Mouse (Mus musculus) myocyte (in vitro differentiated cells): Measurements from ENCODE around the gene Trp53i13.

Experiments used
- CEBPB ChIP-seq: IDR thresholded peaks from 2 replicates; pipeline ENCODE4 v1.6.1; 2011; ENCODE audit warnings: mild to moderate bottlenecking, moderate library complexity; ENCODE audit not compliant: poor library complexity, insufficient read depth, severe bottlenecking
- E2F4 ChIP-seq: IDR thresholded peaks from one replicate; pipeline ENCODE4 v1.6.1; 2011; ENCODE audit warnings: mild to moderate bottlenecking, control low read depth, moderate library complexity; ENCODE audit not compliant: insufficient read depth
- MAX ChIP-seq: IDR thresholded peaks from one replicate; pipeline ENCODE4 v1.6.1; 2011; ENCODE audit warnings: low read depth, mild to moderate bottlenecking, control low read depth
- MYOD1 ChIP-seq, 3 experiments: IDR thresholded peaks; one replicate each; pipeline ENCODE4 v1.6.1; 2011; ENCODE audit warnings: control low read depth in 2 of 3, low read depth in 2 of 3, mild to moderate bottlenecking in 2 of 3, moderate library complexity in 1 of 3; ENCODE audit not compliant: insufficient read length in 2 of 3, control insufficient read depth in 1 of 3
- POLR2A ChIP-seq: IDR thresholded peaks from one replicate; pipeline ENCODE4 v1.6.1; 2011; ENCODE audit warnings: low read depth, mild to moderate bottlenecking, control low read depth, moderate library complexity; ENCODE audit not compliant: insufficient read length
- POLR2AphosphoS2 ChIP-seq: IDR thresholded peaks from one replicate; pipeline ENCODE4 v1.6.1; 2011; ENCODE audit warnings: low read depth, control low read depth; ENCODE audit not compliant: insufficient read length
- REST ChIP-seq: IDR thresholded peaks from one replicate; pipeline ENCODE4 v1.6.1; 2011; ENCODE audit warnings: mild to moderate bottlenecking, control low read depth, moderate library complexity; ENCODE audit not compliant: insufficient read depth, insufficient read length
- SRF ChIP-seq: IDR thresholded peaks from one replicate; pipeline ENCODE4 v1.6.1; 2011; ENCODE audit warnings: low read depth; ENCODE audit not compliant: control insufficient read depth, insufficient read length
- TCF12 ChIP-seq: IDR thresholded peaks from one replicate; pipeline ENCODE4 v1.6.1; 2011; ENCODE audit warnings: mild to moderate bottlenecking, control low read depth; ENCODE audit not compliant: poor library complexity, insufficient read depth, severe bottlenecking
- USF1 ChIP-seq: IDR thresholded peaks from one replicate; pipeline ENCODE4 v1.6.1; 2011; ENCODE audit warnings: low read depth, mild to moderate bottlenecking, control low read depth, moderate library complexity

DNA sequence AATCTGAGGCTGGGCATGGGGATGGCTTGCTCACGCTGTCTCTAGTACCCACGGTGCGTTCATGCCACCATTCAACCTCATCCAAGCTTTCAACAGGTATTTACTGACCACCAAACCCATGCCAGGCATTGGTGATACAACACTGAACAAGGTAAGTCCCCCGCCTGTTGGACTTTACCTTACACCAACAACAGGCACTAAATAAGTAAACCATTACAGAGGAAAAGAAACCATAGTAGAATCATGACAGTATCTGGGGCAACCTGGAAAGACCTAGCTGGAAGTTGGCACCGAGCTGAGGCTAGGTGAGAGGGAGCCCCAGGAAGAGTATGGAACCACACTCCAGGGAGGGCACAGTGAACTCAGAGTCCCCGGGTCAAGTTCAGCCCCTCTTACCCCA is 38.9 kb downstream of the Trp53i13 start:
- TF ChIP-seq TCF12 (no peak), MYOD1 (IDR thresholded peaks at IDR 0.05; ENCODE audit: control insufficient read depth in 1 of 3, insufficient read length in 2 of 3, low read depth in 2 of 3) (no peak), POLR2AphosphoS2 (no peak), POLR2A (no peak), USF1 (no peak), CEBPB (no peak), E2F4 (no peak), MAX (no peak), SRF (no peak), REST (no peak)
